9 mouse cellular contexts compared by ENCODE assay signal in genomic region chr10:62866035-62866791, GRCm38 (mm10). TPM values are rescaled to one million over a fixed set of nuclear protein-coding genes. Genes with fewer than 3 reads are reported as not detected.
DNase-seq lines count a peak whose midpoint lies in the region; ATAC-seq and TF ChIP-seq lines count a peak whose summit lies in the region.
"Had no signal": no experiment of that assay in that cellular context is flagged by ENCODE, and none has a peak within 500 bp of the region (broad histone marks: within the 10 kb centered on the region; RNA-seq: fewer than 3 reads in every experiment).

No protein-coding gene starts in this region.

- no peaks in the 10 kb centered on the region for H3K36me3 ChIP-seq in liver, embryonic 11.5 days (ENCODE audit: control insufficient read depth, insufficient read depth, low read length)
- H3K36me3 ChIP-seq in embryonic facial prominence, embryonic 14.5 days (ENCODE audit: control insufficient read depth, insufficient read depth, low read length): no peaks in the 10 kb centered on the region
- H3K36me3 ChIP-seq in heart, embryonic 14.5 days (ENCODE audit: control insufficient read depth, insufficient read depth, low read length): 0 out of 2 replicates have a peak, but pooled peaks cover 3% of the 10 kb centered on the region

- peak; percentile 11; the same call in 1 of the 2 replicates for TF ChIP-seq POLR2A in lung, adult 2 months (IDR thresholded peaks at IDR 0.05; ENCODE audit: borderline replicate concordance, extremely low read depth, low read depth, low read length)

- peak overlapping the region; percentile 45 for H3K4me3 ChIP-seq in liver, embryonic 11.5 days (ENCODE audit: low read depth, low read length)
- peak overlapping the region; percentile 40 for H3K4me3 ChIP-seq in embryonic facial prominence, embryonic 14.5 days (ENCODE audit: low read depth, low read length)
- peak overlapping the region; percentile 54 to 73 for H3K4me3 ChIP-seq in heart, embryonic 14.5 days (ENCODE audit: control insufficient read depth in 1 of 2, insufficient read depth in 1 of 2, low read depth in 1 of 2, low read length in 2 of 2)
- H3K4me3 ChIP-seq in lung, adult 2 months (replicated peaks; ENCODE audit: extremely low read depth, low read depth, low read length): no peak overlapping the region

- DNase-seq in liver, embryonic 11.5 days (ENCODE audit: low spot score): no peak
- no peak for DNase-seq in liver
- peak; percentile 61 for DNase-seq in embryonic facial prominence, embryonic 14.5 days (ENCODE audit: low spot score)
- peak; percentile 18 for DNase-seq in kidney, postnatal 14 days
- DNase-seq in lung, adult 2 months: no peak
- DNase-seq in right cerebral cortex, adult 18-20 months: peak; percentile 34
- no peak for DNase-seq in spleen, adult 18-20 months

- H3K9ac ChIP-seq in liver, embryonic 11.5 days (ENCODE audit: low read depth, low read length): peak overlapping the region; percentile 55; the same call in 1 of the 2 replicates
- H3K9ac ChIP-seq in embryonic facial prominence, embryonic 14.5 days (ENCODE audit: low read depth, low read length): peak overlapping the region; percentile 68
- peak overlapping the region; percentile 78 for H3K9ac ChIP-seq in heart, embryonic 14.5 days (ENCODE audit: low read length)

- H3K4me1 ChIP-seq in liver, embryonic 11.5 days (replicated peaks; ENCODE audit: control insufficient read depth, insufficient read depth, low read length): peaks cover 5% of the 10 kb centered on the region; the same call in 1 of the 2 replicates
- peaks cover 19% of the 10 kb centered on the region for H3K4me1 ChIP-seq in embryonic facial prominence, embryonic 14.5 days (ENCODE audit: control insufficient read depth, insufficient read depth, low read length)
- peaks cover 12 to 18% of the 10 kb centered on the region in 2 experiments for H3K4me1 ChIP-seq in heart, embryonic 14.5 days (ENCODE audit: control insufficient read depth in 2 of 2, insufficient read depth in 2 of 2, low read length in 2 of 2)
- no peaks in the 10 kb centered on the region; the same call in 1 of the 2 replicates for H3K4me1 ChIP-seq in lung, adult 2 months (ENCODE audit: control insufficient read depth, insufficient read depth, low read length)

- no peak for ATAC-seq in liver, embryonic 11.5 days (replicated peaks; ENCODE audit: low FRiP score)
- no peak; the same call in 1 of the 2 replicates for ATAC-seq in embryonic facial prominence, embryonic 14.5 days (ENCODE audit: low read depth)
- ATAC-seq in heart, embryonic 14.5 days (ENCODE audit: insufficient number of reproducible peaks, insufficient read depth, low FRiP score, low read depth): no peak

- 37% methylated on average over 11 of the region's 11 CpGs for WGBS in liver, embryonic 11.5 days
- 20% methylated on average over 11 of the region's 11 CpGs for whole genome bisulfite sequencing in embryonic facial prominence, embryonic 14.5 days
- 16% methylated on average over 11 of the region's 11 CpGs for WGBS in heart, embryonic 14.5 days
- WGBS in lung, adult 2 months: 51% methylated on average over 11 of the region's 11 CpGs

- H3K9me3 ChIP-seq in liver, embryonic 11.5 days (ENCODE audit: control insufficient read depth, low read length): no peaks in the 10 kb centered on the region; the same call in 1 of the 2 replicates
- H3K9me3 ChIP-seq in embryonic facial prominence, embryonic 14.5 days (ENCODE audit: control insufficient read depth, low read length): peaks cover 4% of the 10 kb centered on the region; the same call in 1 of the 2 replicates
- H3K9me3 ChIP-seq in heart, embryonic 14.5 days (ENCODE audit: control insufficient read depth, low read length): peaks cover 3% of the 10 kb centered on the region; the same call in 1 of the 2 replicates

- TF ChIP-seq CTCF in lung, adult 2 months (IDR thresholded peaks at IDR 0.05; ENCODE audit: insufficient read depth, low read length): no peak

- H3K4me2 ChIP-seq in liver, embryonic 11.5 days: peak overlapping the region; percentile 74
- peak overlapping the region; percentile 64 for H3K4me2 ChIP-seq in embryonic facial prominence, embryonic 14.5 days (ENCODE audit: low read depth, low read length)
- peak overlapping the region; percentile 74 for H3K4me2 ChIP-seq in heart, embryonic 14.5 days (ENCODE audit: low read length)

- H3K27me3 ChIP-seq in liver, embryonic 11.5 days (replicated peaks; ENCODE audit: control insufficient read depth, insufficient read depth, low read length): no peaks in the 10 kb centered on the region
- no peaks in the 10 kb centered on the region for H3K27me3 ChIP-seq in embryonic facial prominence, embryonic 14.5 days (replicated peaks; ENCODE audit: control insufficient read depth, insufficient read depth, low read length)
- no peaks in the 10 kb centered on the region for H3K27me3 ChIP-seq in heart, embryonic 14.5 days (ENCODE audit: control insufficient read depth, insufficient read depth, low read length)
- H3K27me3 ChIP-seq: CH12.LX had no signal

- no peak overlapping the region for H3K27ac ChIP-seq in liver, embryonic 11.5 days (ENCODE audit: low read depth, low read length)
- peak overlapping the region; percentile 84 for H3K27ac ChIP-seq in embryonic facial prominence, embryonic 14.5 days (replicated peaks; ENCODE audit: low read depth, low read length)
- H3K27ac ChIP-seq in heart, embryonic 14.5 days (replicated peaks in 1 of 2; ENCODE audit: control insufficient read depth in 1 of 2, insufficient read depth in 1 of 2, low read depth in 2 of 2, low read length in 2 of 2): peak overlapping the region; percentile 95 to 99

RNA-seq across cellular contexts. Expression of gene Tet1, which starts 42.6 kb away (rescaled TPM):
- 11.7 and 12.9 TPM in 2 replicates for polyA plus RNA-seq in liver, embryonic 11.5 days (2014; fragmentation: Nextera tagmentation; extraction: Ambion mirVana)
- polyA plus RNA-seq in embryonic facial prominence, embryonic 14.5 days (2014; fragmentation: Nextera tagmentation; extraction: Ambion mirVana): 22.2 and 26.7 TPM in 2 replicates
- polyA plus RNA-seq in heart, embryonic 14.5 days (2014; fragmentation: Nextera tagmentation; extraction: Ambion mirVana): 32.0 and 35.0 TPM in 2 replicates
- polyA plus RNA-seq in lung, adult 2 months (2012; rRNA removed): 2.4 and 3.2 TPM in 2 replicates

RNA-seq across cellular contexts. Expression of gene Slc25a16, which starts 54.2 kb away (rescaled TPM):
- polyA plus RNA-seq in liver, embryonic 11.5 days (2014; fragmentation: Nextera tagmentation; extraction: Ambion mirVana): 13.5 and 15.7 TPM in 2 replicates
- 13.9 and 15.0 TPM in 2 replicates for polyA plus RNA-seq in embryonic facial prominence, embryonic 14.5 days (2014; fragmentation: Nextera tagmentation; extraction: Ambion mirVana)
- polyA plus RNA-seq in heart, embryonic 14.5 days (2014; fragmentation: Nextera tagmentation; extraction: Ambion mirVana): 14.8 and 14.9 TPM in 2 replicates
- polyA plus RNA-seq in lung, adult 2 months (2012; rRNA removed): 43.7 and 60.6 TPM in 2 replicates

Comparison
In these comparisons a context has a peak if more than half of its experiments do, and no peak if none do; other contexts are left out.
1. DNase-seq: peak in embryonic facial prominence, embryonic 14.5 days (single experiment), kidney, postnatal 14 days (single experiment) and right cerebral cortex, adult 18-20 months (single experiment); none in liver, embryonic 11.5 days (single experiment), liver (single experiment), lung, adult 2 months (single experiment) and spleen, adult 18-20 months (0 of 2).
2. Peak in every context shown above with its lines, with median percentiles within 50 percentile points of each other: H3K4me2 ChIP-seq and H3K9ac ChIP-seq.